Mouse (Mus musculus) ES-E14 (cell line): ENCODE data around the gene Lrrc15.

ENCODE experiments used
- CHD2 ChIP-seq: IDR thresholded peaks from 2 replicates; pipeline ENCODE4 v1.6.1; 2014; ENCODE audit warnings: mild to moderate bottlenecking, low read depth, low read length, inconsistent platforms
- MAFK ChIP-seq: IDR thresholded peaks from 2 replicates; pipeline ENCODE4 v1.6.1; 2014; ENCODE audit warnings: mild to moderate bottlenecking, low read depth, low read length, inconsistent platforms; ENCODE audit not compliant: insufficient read depth
- ZC3H11A ChIP-seq: IDR thresholded peaks from 2 replicates; pipeline ENCODE4 v1.6.1; 2012; ENCODE audit warnings: low read depth, mild to moderate bottlenecking, inconsistent platforms, low read length, borderline replicate concordance

DNA sequence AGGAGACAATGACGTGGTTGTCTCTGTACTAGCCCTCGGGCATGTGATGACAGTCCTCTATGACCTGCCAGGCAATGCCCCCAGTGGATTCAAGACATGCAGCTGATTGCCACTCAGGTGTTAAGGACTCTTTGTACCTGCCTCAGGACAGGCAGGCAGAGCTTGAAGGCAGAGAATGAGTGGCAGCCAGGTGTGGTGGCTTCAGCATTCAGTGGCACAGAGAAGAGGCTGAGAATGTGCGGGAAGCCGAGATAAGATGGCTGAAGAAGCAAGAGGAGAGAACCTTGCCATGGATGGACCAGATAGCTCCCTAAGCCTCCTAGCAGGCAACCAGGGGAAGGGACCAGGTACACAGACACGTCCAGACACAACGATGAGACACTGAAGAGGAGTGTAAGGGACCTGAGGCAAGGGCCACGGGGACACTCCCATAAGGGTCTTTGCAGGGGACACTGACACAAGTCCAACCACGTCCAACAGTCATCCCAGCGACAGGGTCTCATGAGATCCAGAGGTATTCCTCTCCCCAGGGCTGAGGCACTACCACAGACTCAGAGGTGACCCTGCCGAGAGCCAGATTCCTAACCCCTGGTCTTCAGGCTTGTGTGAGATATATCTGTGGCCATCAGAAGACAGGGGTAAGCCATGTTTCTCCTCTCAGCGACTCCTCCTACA is 13.7 kb upstream of the Lrrc15 start:
- TF ChIP-seq MAFK (no peak), ZC3H11A (no peak), CHD2 (no peak)
